Mouse (Mus musculus) lung, postnatal 0 days (tissue): ENCODE measurements around the gene Cxcr1.

Experiments
- CTCF ChIP-seq: IDR thresholded peaks from 2 replicates; pipeline ENCODE4 v1.5.1; 2016; ENCODE audit warnings: antibody characterized with exemption, mild to moderate bottlenecking
- EP300 ChIP-seq: IDR thresholded peaks from 2 replicates; pipeline ENCODE4 v1.6.1; 2016; ENCODE audit warnings: antibody characterized with exemption, mild to moderate bottlenecking, control low read depth

DNA sequence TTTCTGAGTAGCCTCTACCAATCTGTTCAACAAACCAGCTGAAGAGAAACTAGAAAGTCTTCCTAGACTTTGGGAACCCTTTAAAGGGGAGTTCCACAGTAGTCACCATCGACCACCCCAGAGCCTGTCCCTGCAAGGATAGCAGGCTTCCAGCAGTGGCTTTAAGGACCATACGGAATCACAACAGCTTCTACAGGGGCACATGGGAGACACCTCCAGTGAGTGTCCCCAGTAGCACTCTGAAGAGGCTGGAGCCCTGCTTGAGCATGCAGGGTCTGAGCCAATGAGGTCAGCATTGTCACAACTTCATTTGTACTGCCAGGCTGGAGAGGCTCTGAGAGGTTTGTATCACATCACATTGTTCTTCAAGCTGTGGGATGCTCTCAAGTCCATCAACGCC is 44.3 kb downstream of the Cxcr1 start:
- TF ChIP-seq CTCF (no peak), EP300 (no peak)
